Mouse (Mus musculus): ENCODE results near the gene Pax5.

The Pax5 gene

DNA sequence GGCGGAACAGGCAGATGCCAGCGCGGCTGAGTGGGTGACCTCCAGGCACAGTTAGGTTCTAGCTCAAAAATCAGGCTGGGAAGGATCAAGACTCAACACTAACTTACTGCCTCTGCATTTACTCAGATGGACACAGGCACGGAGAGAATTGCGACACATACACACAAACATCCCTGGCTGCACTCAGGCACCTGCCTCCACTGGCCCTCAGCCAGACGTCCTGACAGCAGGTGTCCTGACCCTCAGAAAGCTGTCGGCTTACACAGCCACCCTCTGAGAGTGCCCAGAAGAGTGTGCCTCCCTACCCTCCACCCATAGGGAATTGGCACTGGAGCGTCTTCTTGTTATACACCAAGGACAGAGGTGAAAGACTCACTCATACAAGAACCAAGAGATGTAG, 108.9 kb downstream of the Pax5 start:
- in situ Hi-C loops (cut with MboI, MseI): no loop called here

DNA sequence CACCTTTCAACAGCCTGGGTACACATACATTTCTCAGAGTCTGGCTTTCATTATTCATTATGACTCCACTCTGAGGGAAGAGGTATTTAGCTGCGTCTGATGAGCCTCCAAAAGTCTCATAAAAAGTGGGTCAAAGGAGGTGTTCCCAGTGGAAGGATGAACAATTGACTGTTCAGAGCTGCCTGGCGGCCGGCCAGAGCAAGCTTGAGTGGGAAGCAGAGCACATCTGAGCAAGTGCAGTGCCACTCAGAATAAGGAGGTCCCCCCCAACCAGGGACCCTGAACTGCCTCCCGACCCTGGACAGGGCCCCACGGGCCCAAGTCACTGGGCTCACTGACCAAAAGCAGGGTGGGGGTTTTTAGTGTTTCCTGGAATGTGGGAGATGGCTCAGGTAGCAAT, 109.4 kb downstream of the Pax5 start:
- in situ Hi-C loops (cut with MboI, MseI): no loop called here

GRCm38 (mm10) chr4:44597965-44598364, 112.3 kb downstream of the Pax5 start:
- in situ Hi-C loops (cut with MboI, MseI): no loop called here

- in situ Hi-C loops (cut with MboI, MseI): no loop called here
Measured at GRCm38 (mm10) chr4:44593091-44593490, 117.2 kb downstream of the Pax5 start.

GRCm38 (mm10) chr4:44582687-44583086, 127.6 kb downstream of the Pax5 start:
- in situ Hi-C loops (cut with MboI, MseI): no loop called here

DNA sequence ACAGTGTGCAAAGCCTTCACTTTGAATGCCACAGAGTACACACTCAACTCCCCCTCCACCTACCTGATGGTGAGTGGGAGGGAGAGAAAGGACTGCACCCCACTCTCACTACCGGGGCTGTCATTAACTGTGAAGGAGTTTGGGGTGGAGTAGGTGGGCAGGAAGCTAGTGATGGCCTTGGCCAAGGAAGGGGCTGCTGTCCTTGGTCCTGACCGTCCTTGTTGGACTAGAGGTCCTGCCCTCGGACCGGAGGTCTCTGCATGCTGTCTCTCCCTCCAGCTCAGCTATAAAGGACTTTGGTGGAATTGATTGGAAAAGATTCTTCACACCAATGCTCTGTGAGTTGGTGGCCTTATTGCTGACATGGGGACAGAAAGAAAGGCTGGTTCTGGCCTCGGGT, 131.7 kb downstream of the Pax5 start:
- in situ Hi-C loops (cut with MboI, MseI): no loop called here

GRCm38 (mm10) chr4:44577293-44577692, 133.0 kb downstream of the Pax5 start:
- in situ Hi-C loops (cut with MboI, MseI): no loop called here

GRCm38 (mm10) chr4:44576786-44577185, 133.5 kb downstream of the Pax5 start:
- in situ Hi-C loops (cut with MboI, MseI): no loop called here

GRCm38 (mm10) chr4:44573017-44573416, 137.3 kb downstream of the Pax5 start:
- in situ Hi-C loops (cut with MboI, MseI): no loop called here

DNA sequence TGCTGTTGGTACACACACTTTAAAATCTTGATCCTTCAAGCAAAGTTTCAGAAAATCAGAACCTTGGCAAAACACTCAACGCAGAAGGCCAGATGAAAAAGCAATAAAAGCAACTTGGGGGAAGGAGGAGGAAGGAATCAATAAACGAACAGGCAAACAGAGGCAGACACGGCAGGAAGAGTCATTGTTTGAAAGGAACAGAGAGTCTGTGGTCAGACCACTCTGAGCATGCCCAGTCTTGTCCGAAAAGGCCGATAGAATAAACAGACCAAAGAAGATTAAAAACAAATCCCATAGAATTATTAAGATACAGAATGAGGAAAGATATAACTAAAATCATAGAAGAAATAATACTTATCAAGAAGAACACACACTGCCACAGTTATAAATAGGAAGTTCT, 137.9 kb downstream of the Pax5 start:
- in situ Hi-C loops (cut with MboI, MseI): no loop called here

- in situ Hi-C loops (cut with MboI, MseI): loop anchor here (5.0 kb wide), 1 partner anchor 98 kb away; no protein-coding TSS in a partner anchor
Measured at GRCm38 (mm10) chr4:44569138-44569537, 141.1 kb downstream of the Pax5 start.

DNA sequence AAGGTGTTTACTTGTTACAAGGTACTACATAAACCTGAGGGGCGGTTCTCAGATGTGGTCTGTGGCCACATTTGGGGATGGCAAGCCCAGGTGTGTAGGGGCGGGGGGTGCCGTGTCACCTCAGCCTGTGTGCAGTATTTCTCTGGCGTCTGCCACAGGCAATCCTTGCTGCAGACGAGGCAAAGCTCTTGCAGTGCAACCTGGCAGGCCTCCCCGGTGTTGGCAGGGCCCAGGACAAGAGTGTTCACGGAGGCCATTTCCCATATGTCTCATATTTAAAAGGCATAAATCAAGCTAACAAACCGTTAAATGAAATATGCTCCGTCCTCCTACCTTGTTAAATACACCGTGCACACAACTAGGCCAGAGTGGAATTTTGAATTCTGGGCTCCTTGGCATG, 141.6 kb downstream of the Pax5 start:
- in situ Hi-C loops (cut with MboI, MseI): loop anchor here (5.0 kb wide), 1 partner anchor 99 kb away; no protein-coding TSS in a partner anchor

GRCm38 (mm10) chr4:44566401-44566800, 143.9 kb downstream of the Pax5 start:
- in situ Hi-C loops (cut with MboI, MseI): loop anchor here (5.0 kb wide), 1 partner anchor 101 kb away; no protein-coding TSS in a partner anchor

DNA sequence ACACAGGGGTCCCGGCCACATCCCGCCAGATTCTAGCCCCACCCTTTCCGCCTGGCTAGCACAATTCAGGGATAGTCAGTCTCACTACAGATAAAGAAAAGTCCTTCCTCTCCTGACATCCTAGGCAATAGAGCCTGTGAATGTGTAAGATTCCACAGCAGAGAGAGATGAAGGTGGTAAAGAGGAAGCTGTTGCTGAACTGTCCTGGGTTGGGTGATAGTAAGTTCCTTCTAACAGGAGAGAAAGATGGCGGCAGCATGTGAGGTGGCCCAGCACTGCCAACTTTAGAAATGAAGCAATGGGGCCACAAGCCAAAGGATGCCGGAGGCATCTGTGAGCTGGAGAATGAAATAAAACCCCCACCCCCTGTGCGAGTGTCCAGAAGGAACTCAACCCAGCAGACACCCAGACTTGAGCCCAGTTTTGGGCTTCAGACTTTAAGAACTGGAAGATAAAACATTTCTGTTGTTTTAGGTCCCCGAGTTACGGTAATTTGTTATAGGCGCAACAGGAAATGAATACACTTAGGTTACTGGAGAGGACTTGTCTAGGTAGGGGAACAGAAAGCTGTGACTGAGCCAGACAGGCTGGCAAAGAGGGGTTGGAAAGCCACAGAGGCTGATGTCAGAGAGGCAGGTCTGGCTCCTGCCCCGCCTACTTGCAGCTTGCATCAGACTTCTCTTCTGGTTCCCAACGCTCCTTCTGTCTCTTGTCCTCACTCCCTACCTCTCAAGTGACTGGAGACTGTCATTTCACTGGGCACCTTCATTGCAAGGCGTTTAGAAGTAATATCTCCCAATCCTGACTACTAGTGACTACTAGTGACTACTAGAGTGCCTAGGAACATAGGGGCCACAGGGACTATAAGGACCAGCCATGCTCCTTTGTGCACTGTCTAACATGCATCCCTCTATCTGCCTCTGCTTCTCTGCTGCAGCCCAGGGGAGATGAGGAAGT, 144.9 kb downstream of the Pax5 start:
- in situ Hi-C loops (cut with MboI, MseI): loop anchor here (5.0 kb wide), 1 partner anchor 102 kb away; no protein-coding TSS in a partner anchor

GRCm38 (mm10) chr4:44564602-44565001, 145.7 kb downstream of the Pax5 start:
- in situ Hi-C loops (cut with MboI, MseI): loop anchor here (5.0 kb wide), 1 partner anchor 103 kb away; no protein-coding TSS in a partner anchor

- in situ Hi-C loops (cut with MboI, MseI): no loop called here
Measured at GRCm38 (mm10) chr4:44560956-44561355, 149.3 kb downstream of the Pax5 start.

DNA sequence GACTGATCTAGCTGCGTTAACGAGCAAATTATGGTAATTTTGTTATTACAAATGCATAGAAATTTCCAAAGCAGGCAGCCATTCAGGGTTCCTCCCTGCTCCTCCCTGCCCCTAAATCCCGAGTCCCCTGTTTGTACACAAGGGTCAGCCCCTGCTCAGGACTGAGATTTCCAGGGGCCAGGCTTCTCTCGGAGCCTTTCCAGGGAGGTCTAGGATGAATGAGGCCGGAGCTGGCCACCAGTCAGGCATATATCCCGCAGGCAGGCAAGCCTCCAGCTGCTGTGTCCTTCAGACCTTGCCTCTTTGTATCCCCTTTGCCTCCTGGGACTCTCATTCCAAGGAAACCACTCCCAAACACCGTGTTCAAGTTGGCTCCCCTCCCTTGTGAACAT, 151.7 kb downstream of the Pax5 start:
- in situ Hi-C loops (cut with MboI, MseI): no loop called here

GRCm38 (mm10) chr4:44557815-44558563, 152.3 kb downstream of the Pax5 start:
- in situ Hi-C loops (cut with MboI, MseI): no loop called here

DNA sequence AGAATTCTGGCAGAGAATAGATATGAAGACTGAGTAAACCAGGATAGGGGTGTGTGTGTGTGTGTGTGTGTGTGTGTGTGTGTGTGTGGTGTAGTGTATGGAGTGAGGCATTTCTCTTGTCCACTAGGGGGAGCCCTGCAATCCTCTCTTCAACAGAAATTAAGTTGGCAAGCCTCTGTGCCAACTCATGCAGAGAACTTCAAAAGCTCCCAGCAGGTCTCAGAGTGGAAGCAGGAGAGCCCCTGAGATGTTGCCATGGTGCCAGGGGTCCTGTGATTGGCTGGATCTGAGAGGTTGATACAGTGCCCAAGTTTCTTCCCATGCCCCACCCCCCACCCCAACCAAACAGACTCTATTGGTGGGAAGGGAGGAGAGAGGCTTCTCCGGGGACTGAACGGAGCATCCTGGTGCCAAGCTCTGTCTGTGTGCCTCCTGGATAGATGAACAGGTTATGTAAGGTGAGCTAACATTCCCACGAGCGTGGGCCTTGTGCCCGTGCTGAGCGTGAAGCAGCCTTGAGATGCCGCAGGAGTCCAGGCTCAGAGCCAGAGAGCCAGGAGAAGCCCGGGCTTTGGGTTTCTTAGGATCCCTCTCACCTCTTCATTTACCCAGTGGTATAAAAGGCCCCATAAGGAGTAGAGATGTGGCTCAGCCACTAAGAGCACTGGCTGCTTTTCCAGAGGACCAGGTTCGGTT, 153.6 kb downstream of the Pax5 start:
- in situ Hi-C loops (cut with MboI, MseI): no loop called here

DNA sequence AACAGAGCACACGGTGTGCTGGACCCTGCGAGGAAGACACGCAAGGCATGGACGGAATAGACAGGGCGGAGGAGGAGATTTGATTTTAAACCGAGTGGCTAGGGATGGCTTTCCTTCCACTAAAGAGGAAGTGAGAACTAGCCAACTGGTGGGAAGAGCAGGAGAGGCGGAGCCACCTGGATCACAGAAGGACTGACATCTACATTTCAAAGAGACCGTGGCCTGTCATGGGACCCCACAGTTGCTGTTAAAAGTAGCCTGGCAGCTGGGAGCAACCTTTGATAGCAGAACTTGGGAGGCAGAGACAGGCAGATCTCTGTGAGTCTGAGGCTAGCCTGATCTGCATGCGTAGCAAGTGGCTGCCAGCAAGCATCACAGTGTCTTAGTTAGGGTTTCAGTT, 154.7 kb downstream of the Pax5 start:
- in situ Hi-C loops (cut with MboI, MseI): no loop called here

DNA sequence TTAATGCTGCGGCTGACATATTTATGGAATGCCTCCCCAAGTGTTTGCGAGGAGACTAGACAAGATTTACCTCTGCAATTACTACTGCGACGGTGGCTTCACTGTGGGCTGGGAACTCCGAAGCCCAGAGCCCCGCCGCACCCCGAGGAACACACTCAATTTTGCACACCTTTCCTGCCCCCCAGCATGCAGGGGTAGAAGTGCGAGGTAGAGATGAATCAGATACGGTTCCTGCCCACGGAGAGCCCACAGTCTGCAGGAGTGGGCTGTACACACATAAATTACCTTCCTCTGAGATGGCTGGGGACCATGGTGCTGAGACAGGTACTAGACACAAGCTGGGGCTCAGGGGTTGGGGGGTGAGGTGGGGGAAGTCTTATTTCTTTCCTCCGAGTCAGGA, 158.8 kb downstream of the Pax5 start:
- in situ Hi-C loops (cut with MboI, MseI): no loop called here

- in situ Hi-C loops (cut with MboI, MseI): no loop called here
Measured at GRCm38 (mm10) chr4:44549029-44549428, 161.3 kb downstream of the Pax5 start.

Measured in T-helper 1 cell (primary cell).